Mouse (Mus musculus): ENCODE measurements around the gene Sema6d. TPM values are rescaled to one million over a fixed set of nuclear protein-coding genes. Genes with fewer than 3 reads are reported as not detected.

Gene Sema6d
- polyA plus RNA-seq, 1 experiment = 59.6 TPM

DNA sequence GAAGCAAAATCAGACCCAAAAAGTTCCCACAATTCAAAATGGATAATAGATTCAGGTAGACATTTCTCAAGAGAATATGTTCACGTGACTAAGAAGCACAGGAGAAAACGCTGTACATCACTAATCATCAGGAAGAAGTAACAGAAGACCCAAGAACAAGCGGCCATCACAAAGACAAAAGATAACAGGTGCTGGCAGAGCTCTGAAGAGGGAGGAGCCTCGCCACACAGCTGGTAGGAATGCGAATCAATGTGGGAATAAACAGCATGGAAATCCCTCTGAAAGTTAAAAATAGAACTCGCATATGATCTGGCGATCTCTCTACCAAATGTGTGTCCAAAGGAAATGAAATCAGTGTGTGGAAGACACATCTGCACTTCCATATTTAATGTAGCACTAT, 493.8 kb downstream of the Sema6d start:
- H3K4me1 ChIP-seq (ENCODE audit: control insufficient read depth, insufficient read depth, low read length) = no peaks in the 10 kb centered on the region
- H3K27ac ChIP-seq (ENCODE audit: insufficient read depth, low read length) = no peak overlapping the region
- no peak overlapping the region for H3K4me3 ChIP-seq (replicated peaks; ENCODE audit: insufficient read depth, low read depth, low read length)
- H3K27me3 ChIP-seq (ENCODE audit: control insufficient read depth, insufficient read depth, low read length) = no peaks in the 10 kb centered on the region
- WGBS = 53% methylated on average over 7 of the region's 7 CpGs
- TF ChIP-seq CTCF (IDR thresholded peaks at IDR 0.05; ENCODE audit: borderline replicate concordance, insufficient read depth, low read depth, low read length) (no peak), POLR2A (IDR thresholded peaks at IDR 0.05; ENCODE audit: borderline replicate concordance, insufficient read depth, low read length) (no peak)
- DNase-seq = no peak

DNA sequence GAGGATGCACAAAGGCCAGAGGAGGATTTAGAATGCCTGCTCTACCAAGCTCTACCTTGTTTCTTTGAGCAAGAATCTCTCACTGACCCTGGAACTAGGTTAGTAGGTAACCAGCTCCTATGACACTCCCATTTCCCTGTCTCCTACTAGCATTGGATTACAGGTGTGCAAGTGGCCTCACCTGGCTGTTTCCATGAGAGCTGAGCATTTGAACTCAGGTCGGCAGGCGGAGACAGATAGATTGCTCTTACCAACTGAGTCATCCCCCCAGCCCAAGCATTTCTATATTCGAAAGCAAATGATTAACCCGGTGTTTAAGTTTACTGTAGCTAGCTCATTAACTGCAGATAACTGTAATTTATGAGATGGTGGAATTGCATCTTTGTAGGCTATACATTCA, 503.0 kb downstream of the Sema6d start:
- WGBS = 98% methylated on average over 4 of the region's 4 CpGs
- no peak overlapping the region for H3K4me3 ChIP-seq (replicated peaks; ENCODE audit: insufficient read depth, low read depth, low read length)

DNA sequence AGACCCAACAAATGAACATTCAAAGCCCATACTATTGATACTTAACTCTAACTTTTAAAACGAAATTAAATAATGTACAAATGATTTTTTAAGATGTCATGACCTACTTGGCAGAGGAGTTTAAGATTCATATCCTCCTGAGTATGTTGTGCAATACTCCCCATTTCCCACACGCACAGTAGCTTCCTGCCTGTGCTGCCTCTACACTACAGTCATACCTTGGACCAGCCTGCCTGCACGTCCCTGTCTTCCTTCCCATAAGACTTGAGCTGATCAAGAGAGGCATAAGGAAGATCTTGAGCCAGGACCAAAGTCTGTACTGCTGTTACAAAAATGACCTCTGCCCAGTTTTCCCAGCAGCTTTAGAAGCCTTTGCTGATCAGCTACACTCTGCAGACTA, 509.2 kb downstream of the Sema6d start:
- 79% methylated on average over 3 of the region's 3 CpGs for WGBS
- DNase-seq = no peak
- Histone ChIP-seq H3K27me3 (ENCODE audit: control insufficient read depth, insufficient read depth, low read length) (no peaks in the 10 kb centered on the region), H3K27ac (ENCODE audit: insufficient read depth, low read length) (no peak overlapping the region), H3K4me1 (ENCODE audit: control insufficient read depth, insufficient read depth, low read length) (peaks cover 8% of the 10 kb centered on the region), H3K4me3 (replicated peaks; ENCODE audit: insufficient read depth, low read depth, low read length) (no peak overlapping the region)
- TF ChIP-seq CTCF (IDR thresholded peaks at IDR 0.05; ENCODE audit: borderline replicate concordance, insufficient read depth, low read depth, low read length) = no peak
- TF ChIP-seq POLR2A (IDR thresholded peaks at IDR 0.05; ENCODE audit: borderline replicate concordance, insufficient read depth, low read length) = no peak

More for the DNA sequence above, 503.0 kb downstream of the Sema6d start:
- Histone ChIP-seq H3K27me3 (ENCODE audit: control insufficient read depth, insufficient read depth, low read length) (no peaks in the 10 kb centered on the region), H3K4me1 (ENCODE audit: control insufficient read depth, insufficient read depth, low read length) (no peaks in the 10 kb centered on the region), H3K27ac (ENCODE audit: insufficient read depth, low read length) (no peak overlapping the region)
- DNase-seq = no peak
- no peak for TF ChIP-seq POLR2A (IDR thresholded peaks at IDR 0.05; ENCODE audit: borderline replicate concordance, insufficient read depth, low read length)
- no peak for TF ChIP-seq CTCF (IDR thresholded peaks at IDR 0.05; ENCODE audit: borderline replicate concordance, insufficient read depth, low read depth, low read length)

DNA sequence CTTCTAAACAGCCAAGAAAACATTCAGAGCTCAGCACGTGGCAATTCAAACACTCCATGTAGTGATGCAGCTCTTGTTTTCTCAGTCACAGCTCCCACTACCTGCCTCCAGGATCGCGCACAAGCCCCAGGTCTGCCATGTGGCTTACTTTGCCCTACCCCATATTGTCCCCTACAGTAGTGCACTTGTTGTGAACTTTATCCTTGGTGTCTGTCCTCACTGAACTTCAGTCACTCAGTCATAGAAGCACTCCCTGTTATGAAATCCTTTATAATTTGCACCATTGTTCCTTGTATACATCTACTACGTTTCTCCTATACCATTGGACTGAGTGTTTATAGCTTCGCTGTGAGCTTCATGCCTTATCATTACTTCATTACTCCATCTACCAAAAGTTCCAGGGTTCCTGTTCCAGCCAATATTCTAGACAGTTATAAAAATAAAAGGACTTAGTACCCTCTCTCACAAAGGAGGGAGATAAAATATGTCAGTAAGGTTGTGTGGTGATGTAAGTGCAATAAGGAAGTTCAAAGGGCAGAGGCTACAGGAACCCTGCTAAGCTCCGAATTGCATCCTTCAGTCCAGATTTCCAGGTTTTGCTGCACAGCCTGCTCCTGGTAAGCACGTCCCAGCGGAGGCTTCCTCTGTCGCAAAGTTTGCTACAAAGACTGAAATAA, 512.1 kb downstream of the Sema6d start:
- H3K4me1 ChIP-seq (ENCODE audit: control insufficient read depth, insufficient read depth, low read length) = peaks cover 8% of the 10 kb centered on the region
- no peak overlapping the region for H3K27ac ChIP-seq (ENCODE audit: insufficient read depth, low read length)
- H3K4me3 ChIP-seq (replicated peaks; ENCODE audit: insufficient read depth, low read depth, low read length) = no peak overlapping the region
- 84% methylated on average over 9 of the region's 9 CpGs for WGBS
- DNase-seq = no peak
- TF ChIP-seq POLR2A (IDR thresholded peaks at IDR 0.05; ENCODE audit: borderline replicate concordance, insufficient read depth, low read length) = no peak
- TF ChIP-seq CTCF (IDR thresholded peaks at IDR 0.05; ENCODE audit: borderline replicate concordance, insufficient read depth, low read depth, low read length) = no peak
- no peaks in the 10 kb centered on the region for H3K27me3 ChIP-seq (ENCODE audit: control insufficient read depth, insufficient read depth, low read length)

DNA sequence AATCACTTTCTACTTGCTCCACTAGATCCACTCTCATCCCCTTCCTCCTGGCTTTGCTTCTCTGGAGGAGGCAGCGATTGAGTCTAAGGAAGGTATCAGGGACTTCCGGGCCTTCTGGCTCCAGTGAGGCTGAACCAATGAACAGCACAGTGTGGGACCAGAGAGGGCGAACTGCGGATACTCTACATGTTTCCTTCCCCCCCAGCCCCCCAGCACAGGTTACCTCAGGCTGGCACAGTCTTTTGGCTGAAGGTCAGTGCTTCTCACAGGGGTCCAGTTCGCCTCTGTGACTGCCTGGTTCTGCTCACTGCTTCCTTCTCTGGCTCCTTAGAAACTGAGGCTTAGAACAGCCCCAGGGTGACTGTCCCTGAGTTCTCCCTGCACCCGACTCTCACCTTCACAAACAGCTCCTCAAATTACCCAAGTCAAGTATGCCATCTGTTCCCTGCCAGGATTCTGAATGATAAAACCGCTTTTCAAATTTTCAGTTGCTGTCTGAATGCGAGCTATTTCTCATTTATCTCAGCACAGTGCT, 512.7 kb downstream of the Sema6d start:
- Histone ChIP-seq H3K27ac (ENCODE audit: insufficient read depth, low read length) (no peak overlapping the region), H3K4me3 (replicated peaks; ENCODE audit: insufficient read depth, low read depth, low read length) (no peak overlapping the region), H3K27me3 (ENCODE audit: control insufficient read depth, insufficient read depth, low read length) (no peaks in the 10 kb centered on the region), H3K4me1 (ENCODE audit: control insufficient read depth, insufficient read depth, low read length) (peaks cover 8% of the 10 kb centered on the region)
- no peak for TF ChIP-seq CTCF (IDR thresholded peaks at IDR 0.05; ENCODE audit: borderline replicate concordance, insufficient read depth, low read depth, low read length)
- no peak for TF ChIP-seq POLR2A (IDR thresholded peaks at IDR 0.05; ENCODE audit: borderline replicate concordance, insufficient read depth, low read length)
- 18% methylated on average over 8 of the region's 8 CpGs for WGBS
- no peak for DNase-seq

DNA sequence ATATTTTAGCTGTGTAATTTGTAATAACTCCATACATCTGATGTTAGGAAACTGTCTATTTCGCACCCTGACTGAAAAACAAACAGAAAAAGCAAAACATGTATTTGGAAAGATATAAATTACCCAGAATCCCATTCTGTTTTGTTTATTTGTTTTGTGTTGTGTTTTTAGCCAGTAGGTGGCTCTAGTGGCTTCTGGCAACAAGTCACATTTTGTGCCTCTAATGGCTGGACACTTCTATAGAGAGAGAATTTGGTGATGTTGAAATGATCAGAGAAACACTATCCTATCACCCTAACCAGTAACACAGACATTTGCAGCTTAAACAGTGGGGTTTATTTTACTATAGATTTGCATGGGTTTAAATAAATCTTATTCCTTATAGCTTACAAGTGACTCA, 515.6 kb downstream of the Sema6d start:
- WGBS = 78% methylated on average over 1 of the region's 1 CpGs
- Histone ChIP-seq H3K27me3 (ENCODE audit: control insufficient read depth, insufficient read depth, low read length) (no peaks in the 10 kb centered on the region), H3K27ac (ENCODE audit: insufficient read depth, low read length) (no peak overlapping the region), H3K4me3 (replicated peaks; ENCODE audit: insufficient read depth, low read depth, low read length) (no peak overlapping the region), H3K4me1 (ENCODE audit: control insufficient read depth, insufficient read depth, low read length) (peaks cover 8% of the 10 kb centered on the region)
- DNase-seq = peak in 1 of 2 experiments; percentile 62
- TF ChIP-seq POLR2A (IDR thresholded peaks at IDR 0.05; ENCODE audit: borderline replicate concordance, insufficient read depth, low read length) (no peak), CTCF (IDR thresholded peaks at IDR 0.05; ENCODE audit: borderline replicate concordance, insufficient read depth, low read depth, low read length) (peak; percentile 24; the same call in 1 of the 2 replicates)

DNA sequence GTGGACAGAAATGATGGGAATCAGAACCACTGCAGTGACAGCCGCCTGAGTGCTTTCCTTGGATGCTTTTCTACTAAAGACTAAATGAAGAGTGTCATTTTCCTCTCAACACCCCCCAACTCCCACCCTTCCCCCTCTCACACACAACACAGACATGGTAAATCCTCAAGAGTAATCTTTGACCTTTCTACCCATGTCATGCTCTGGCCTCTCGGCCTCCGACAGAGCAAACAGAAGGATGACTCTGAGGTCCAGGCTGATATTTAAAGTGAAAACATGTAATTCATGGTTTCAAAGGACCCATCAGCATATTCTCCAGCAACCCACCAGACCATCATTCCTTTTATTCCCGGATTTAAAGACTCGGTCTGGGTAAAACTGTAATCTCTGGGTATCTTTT, 518.2 kb downstream of the Sema6d start:
- Histone ChIP-seq H3K4me1 (ENCODE audit: control insufficient read depth, insufficient read depth, low read length) (no peaks in the 10 kb centered on the region; the same call in 1 of the 2 replicates), H3K27me3 (ENCODE audit: control insufficient read depth, insufficient read depth, low read length) (no peaks in the 10 kb centered on the region), H3K4me3 (replicated peaks; ENCODE audit: insufficient read depth, low read depth, low read length) (no peak overlapping the region), H3K27ac (ENCODE audit: insufficient read depth, low read length) (no peak overlapping the region)
- WGBS = 92% methylated on average over 5 of the region's 5 CpGs
- TF ChIP-seq POLR2A (IDR thresholded peaks at IDR 0.05; ENCODE audit: borderline replicate concordance, insufficient read depth, low read length) (no peak), CTCF (IDR thresholded peaks at IDR 0.05; ENCODE audit: borderline replicate concordance, insufficient read depth, low read depth, low read length) (no peak)
- no peak for DNase-seq

DNA sequence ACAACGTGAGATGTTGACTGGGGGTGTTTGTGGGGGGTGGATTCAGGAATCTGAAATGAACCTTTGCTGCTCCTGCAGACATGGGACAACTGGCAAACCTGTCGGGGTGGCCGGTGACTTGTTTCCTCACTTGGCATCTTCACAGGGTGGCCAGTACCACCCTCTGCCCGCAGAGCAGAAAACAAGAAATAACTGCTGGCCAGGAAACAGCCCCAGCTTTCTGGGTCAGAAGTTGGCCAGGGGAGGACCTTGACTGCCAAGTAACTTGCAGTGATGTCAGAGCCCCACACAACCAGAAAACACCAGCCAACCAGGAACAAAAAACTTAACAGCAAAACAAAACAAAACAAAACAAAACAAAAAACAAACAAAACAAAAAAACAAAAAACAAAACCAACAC, 518.8 kb downstream of the Sema6d start:
- 77% methylated on average over 4 of the region's 4 CpGs for WGBS
- 0 out of 2 replicates have a peak overlapping the region, but pooled peaks have one; percentile 27 for H3K27ac ChIP-seq (ENCODE audit: insufficient read depth, low read length)
- peak in 1 of 2 experiments; percentile 43 for DNase-seq
- TF ChIP-seq CTCF (IDR thresholded peaks at IDR 0.05; ENCODE audit: borderline replicate concordance, insufficient read depth, low read depth, low read length) = no peak
- no peak for TF ChIP-seq POLR2A (IDR thresholded peaks at IDR 0.05; ENCODE audit: borderline replicate concordance, insufficient read depth, low read length)
- H3K27me3 ChIP-seq (ENCODE audit: control insufficient read depth, insufficient read depth, low read length) = no peaks in the 10 kb centered on the region
- H3K4me3 ChIP-seq (replicated peaks; ENCODE audit: insufficient read depth, low read depth, low read length) = no peak overlapping the region
- H3K4me1 ChIP-seq (ENCODE audit: control insufficient read depth, insufficient read depth, low read length) = no peaks in the 10 kb centered on the region
